Mouse (Mus musculus) left cerebral cortex, postnatal 25 days (tissue): ENCODE measurements at regions not wholly inside any gene's neighbourhood (a gene's known extent, or its start where the extent isn't known, plus 50 kb on each side); places are given as distances from the start of the nearest gene placed in this dataset.

Source experiments
- DNase-seq, 2 experiments: peaks; one replicate each; pipeline ENCODE4 v3.0.0; 2022; ENCODE audit warnings: low spot score in 2 of 2, mixed read lengths in 1 of 2
- intact Hi-C: fragments of 180-260 bp; cut with DNase I; formaldehyde crosslinking; loops from one replicate; pipeline ENCODE4 v1.15.1; 2025

DNA sequence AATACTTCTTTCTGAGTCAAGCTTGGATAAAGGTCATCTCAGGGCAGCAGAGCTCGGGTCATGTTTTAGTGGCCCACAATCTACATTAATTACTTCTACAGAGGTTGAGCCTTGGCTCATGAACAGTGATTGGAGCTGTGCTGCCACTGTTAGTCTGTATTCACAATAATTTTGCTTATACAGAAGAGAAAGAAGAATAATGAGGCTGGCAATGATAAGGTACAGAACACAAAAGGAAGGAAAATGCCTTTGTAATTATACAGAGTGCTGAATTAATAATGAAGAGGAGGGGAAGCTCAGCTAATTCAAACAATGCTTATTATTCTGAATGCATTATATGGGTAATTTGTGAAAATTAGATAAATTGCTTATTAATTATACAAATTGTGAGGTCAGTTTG is 573.9 kb upstream of the Cblb start:
- intact Hi-C loops = no loop called here
- no peak for DNase-seq

DNA sequence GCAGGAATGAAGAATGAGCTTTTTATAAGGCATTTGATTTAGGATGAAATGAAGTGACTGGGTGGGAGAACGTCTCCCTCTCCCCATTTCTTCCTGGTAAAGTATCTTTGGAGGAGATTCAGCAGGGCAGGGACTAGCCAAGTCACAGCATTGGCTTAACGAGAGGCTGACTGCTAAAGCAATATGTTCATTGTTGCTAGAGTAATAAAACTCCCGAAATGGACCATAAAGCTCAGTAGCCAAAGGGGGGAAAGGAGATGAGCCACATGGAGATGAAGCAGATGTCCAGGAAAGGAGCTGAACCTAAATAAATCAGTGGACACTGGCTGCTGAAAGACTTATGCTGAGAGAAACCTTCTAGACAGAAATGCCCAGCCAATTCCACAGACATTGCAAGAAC is 555.3 kb upstream of the Cblb start:
- intact Hi-C loops = no loop called here

DNA sequence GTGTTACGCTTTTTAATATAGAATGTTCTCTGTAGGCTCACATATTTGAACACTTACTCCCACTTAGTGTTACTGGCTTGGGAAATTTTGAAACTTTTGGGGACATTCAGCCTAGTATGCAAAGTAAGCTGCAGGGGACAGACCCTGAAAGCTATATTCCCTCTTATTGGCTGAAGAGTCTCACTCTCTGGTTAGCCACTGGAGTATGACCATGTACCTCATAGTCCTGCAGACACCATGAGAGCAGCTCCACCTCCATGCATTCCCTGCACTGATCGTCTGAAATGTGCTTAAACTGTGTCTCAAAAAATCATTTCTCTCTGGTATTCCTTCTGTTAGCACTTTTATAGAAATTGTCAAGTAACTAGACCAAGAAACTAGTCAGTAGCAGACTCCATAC is 534.9 kb upstream of the Cblb start:
- DNase-seq = peak in 1 of 2 experiments; percentile 14
- intact Hi-C loops = no loop called here

More for the DNA sequence above, 555.3 kb upstream of the Cblb start:
- DNase-seq = no peak

DNA sequence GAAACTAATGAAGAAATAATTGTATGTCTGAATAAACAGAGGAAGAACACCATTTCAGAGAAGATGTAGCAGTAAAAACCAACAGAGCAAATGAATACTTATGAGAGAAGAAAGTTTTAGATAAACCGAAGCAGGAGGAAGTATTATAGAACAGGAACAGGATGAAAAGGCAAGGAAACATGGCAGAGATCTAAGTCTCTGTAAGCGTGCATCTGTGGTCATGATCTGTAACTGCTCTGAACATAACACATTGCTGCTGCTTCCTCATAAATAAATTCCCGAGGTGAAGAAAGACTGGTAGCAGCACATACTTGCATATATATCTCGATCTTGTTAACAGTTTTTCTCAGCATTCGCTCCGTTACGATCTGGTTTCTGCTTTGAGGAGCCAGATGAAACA is 533.2 kb upstream of the Cblb start:
- intact Hi-C loops = no loop called here
- no peak for DNase-seq

DNA sequence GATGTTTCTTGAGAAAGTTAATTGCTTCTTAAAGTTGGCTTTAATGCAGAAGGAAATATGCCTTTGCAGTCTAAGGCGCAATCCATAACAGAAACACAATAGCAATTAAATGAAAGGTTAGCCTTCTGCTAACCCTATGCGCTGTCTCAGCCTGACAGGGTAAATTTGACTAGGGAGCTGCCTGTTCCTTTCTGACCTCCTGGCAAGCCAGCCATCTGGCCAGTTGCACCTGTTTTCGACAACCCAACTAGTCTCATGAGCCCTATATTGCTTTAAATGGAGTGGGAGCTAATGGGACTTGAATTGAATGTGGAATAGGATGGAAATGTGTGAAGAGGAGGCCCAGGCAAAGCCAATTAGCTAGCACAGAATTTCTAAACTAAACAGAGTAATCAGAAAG is 513.9 kb upstream of the Cblb start:
- intact Hi-C loops = no loop called here
- DNase-seq = no peak

DNA sequence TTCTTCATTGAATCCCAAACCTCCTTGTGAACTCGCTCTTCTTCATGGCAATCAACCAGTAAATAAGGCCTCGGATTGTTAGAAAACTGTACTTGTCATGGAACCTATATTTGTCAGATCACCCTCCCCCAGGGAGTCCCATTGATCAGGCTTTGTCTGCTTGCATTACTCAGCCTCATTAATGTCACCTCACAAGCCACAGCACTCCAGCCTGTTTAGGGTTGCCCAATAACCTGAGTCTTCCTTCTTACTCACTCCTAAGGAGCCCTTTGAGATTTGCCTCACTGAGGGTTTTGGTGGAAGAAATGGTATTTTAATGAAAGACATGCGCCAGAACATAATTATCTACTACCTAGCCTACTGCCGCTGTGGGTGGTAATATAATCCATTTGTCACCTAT is 510.3 kb upstream of the Cblb start:
- no peak for DNase-seq
- intact Hi-C loops = no loop called here

DNA sequence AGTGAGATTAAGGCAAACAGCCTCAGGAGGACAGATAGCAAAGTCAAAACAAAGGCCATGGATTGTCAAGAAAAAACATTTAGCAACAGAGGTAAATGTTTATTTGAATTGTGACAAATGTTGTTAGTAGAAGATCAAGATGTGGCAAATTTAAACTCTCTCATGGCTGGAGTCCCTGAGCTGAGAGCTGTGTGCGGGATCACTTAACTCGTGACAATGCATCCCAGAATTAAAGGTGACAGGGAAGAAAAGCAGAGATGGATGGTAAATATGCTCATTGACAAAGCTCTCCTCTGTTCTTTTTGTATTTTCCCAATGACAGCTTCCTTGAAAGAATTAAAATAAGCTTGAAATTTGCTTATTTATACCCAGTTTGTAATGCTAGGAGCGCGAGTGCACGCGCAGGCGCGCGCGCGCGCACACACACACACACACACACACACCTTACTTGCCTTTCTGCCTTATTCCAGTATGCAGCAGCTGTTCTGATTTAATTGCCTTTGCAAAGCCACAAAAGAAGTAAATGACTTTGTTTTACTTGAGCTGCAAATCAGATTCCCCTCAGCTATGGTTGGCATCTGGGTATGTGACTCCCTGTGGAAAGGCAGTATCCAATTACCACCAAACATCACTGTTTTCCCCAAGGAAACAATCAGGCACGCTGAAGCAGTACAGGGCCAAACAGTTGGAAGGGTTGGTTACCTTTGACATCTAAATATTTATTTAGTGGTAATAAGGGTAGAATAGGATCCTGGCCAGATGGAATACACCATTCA is 509.5 kb upstream of the Cblb start:
- intact Hi-C loops = no loop called here
- DNase-seq = no peak

DNA sequence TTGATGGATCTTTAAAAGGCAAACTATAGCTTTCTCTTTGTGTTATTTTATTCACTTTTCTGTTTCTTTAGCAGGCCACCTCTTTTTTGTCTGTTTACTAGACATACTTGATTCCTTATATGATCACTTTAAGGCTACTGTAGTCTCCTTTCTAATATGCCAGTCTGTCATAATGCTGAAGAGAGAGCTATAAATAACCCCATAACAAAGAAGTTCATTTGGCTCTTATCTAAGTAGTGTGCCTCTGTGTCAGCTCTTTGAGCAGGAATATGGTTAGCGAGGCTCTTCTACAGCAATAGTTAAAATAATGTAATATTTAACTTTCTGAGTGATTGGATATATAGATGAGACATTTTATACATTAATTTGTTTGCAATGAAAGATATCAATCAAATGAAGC is 507.0 kb upstream of the Cblb start:
- DNase-seq = no peak
- intact Hi-C loops = no loop called here

DNA sequence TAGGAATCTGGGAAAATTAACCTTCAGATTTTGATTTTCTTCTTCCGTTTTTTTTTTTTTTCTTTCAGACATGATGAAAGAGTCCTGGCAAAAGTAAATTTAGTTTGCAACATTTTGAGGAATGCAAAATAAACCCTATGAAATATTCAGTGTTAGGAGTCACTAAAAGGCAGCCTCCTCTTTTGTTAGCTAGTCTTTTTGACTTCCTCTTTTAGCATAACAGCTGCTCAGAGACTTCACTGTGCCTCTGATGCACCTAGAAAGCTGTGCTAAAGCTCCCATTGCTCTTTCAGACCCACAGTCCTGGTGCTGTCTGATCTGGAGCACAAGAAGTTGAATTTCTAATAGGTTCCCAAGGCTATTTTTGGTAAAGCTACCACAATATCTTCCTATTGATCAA is 498.5 kb upstream of the Cblb start:
- intact Hi-C loops = no loop called here

DNA sequence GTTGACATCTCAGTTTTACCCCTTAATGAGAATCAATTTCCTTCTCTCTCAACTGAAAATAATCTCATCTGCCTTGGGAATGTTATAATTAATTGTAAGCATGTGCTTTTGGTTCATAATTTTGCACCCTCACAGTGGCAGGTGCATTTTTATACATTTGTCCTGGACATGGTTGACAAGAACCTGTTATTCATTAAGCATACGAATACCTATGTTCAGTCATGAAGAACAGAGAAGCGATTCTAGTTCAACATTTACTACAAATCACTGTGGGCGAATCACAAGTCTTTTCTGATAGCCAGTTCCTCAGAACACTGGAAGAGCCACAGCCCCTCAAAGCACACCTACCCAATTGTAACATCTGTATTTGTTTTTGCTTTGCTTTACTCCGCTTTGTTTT is 487.3 kb upstream of the Cblb start:
- no peak for DNase-seq
- intact Hi-C loops = no loop called here

More for the DNA sequence above, 498.5 kb upstream of the Cblb start:
- DNase-seq = peak in 1 of 2 experiments; percentile 68

DNA sequence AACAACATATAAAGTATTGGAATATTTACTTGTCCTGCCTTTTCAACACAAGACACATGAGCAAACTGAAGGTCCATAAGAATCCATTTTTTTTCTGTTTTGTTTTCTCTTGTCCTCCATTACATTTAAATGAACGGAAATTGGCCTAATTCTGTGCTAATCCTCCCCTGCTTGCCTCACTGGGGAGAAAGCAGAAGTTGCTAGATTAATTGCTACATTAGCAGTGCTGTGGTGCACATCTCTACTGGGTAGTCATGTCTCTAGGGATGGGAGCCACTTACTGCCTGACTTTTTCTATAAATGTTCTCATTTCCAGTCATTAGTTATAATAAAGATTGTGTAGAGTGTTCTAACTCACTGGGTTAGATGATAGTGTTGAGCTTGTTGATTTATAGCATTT is 484.0 kb upstream of the Cblb start:
- intact Hi-C loops = no loop called here
- no peak for DNase-seq

DNA sequence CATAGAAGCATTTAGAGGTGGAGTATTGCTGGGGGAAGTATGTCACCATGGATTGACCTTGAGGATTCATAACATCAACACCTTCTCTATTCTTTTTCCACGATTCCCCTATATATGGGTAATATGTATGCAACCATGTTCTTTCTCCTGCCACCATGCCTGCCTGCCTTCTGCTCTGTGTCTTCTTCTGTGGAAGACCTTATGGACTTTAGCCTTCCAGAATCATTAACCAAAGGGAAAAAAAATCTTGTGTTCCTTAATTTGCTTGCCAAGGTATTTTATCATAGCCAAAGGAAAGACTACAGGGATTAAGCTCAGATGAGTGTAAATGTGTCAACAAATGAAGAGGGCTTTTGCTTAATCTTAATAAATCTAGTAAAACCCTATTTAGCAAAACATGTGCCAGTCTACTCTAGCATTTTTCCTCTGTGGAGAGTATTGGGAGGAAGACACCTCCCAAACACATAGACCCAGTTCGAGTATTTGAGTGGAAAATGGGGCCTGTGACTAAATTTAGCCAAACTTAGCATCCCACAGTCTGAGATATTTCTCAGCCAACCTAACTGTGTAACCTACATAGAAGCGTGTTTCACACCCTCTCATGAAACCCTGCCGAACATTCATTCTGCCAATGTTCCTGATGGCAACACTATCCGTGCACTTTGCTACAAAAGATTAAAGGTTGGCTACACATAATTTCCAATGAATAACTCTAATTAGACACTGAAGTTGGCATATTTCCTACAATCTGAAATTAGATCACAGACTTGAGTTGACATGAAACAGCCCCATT is 468.0 kb upstream of the Cblb start:
- DNase-seq = peak in 1 of 2 experiments; percentile 75

DNA sequence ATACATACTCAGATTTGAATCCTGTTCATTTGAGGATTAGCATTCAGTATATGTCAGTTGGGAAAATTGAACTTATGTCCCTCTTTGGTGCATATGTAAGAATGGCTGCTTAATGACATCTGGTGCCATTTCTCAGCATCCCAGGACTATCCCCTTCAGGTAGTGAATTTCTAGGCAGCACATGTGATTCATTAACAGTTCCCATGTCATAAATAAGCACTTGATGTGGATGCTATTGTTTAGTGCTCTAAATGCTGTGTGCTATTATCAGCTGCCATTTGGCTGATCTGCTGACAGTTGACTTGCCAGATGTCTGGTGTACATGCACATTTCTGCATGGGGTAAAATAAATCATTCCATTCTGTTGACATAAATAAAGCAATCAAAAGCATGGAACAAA is 467.0 kb upstream of the Cblb start:
- no peak for DNase-seq
- intact Hi-C loops = no loop called here

More for the DNA sequence above, 468.0 kb upstream of the Cblb start:
- intact Hi-C loops = no loop called here

DNA sequence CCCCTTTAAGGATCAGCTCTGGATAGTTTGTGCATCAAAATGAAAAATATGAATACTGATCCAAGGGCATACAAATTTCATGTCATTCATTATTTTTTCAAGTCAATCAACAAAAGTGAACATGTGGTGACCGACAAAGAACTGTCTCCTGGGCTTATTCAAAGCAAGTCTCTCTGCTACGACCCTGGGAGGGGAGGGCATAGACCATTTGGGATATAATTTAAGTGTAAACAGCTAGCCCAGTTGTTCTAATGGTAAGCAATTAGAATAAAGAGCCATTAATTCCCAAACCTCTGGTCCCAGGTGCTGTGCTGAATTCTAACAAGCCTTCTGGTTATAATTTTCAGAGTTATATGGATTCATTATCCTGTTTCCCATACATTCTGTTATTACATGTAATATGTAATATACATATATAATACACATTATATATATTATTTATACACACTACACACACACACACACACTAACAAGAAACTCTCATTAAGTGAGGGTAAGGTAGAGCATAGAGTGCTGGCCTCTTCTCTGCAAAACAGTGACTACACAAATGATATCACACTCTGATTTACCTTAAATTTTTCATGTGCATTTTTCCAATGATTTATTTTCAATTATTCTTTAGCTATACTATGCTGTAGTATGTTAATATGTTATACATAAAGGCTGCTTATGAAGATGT is 453.0 kb upstream of the Cblb start:
- DNase-seq = no peak
- intact Hi-C loops = no loop called here

DNA sequence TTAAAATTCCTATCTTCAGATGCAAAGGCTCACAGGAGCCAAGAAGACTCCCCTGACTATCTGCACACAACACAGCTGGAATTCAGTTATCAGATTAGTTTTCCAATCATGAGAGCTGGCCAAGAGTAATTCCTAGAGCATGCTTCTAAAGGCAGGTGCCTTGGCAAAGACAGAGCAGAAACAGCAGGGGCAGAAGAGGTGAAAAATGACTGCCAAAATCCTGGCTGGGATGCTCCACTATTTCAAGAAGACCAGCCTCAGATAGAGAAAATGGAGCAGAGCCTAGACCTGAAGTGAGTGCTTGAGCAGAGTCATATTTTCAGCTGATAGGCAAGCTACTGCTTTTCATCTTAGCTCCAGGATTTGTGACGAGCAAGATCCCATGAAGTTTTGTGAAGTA is 450.5 kb upstream of the Cblb start:
- intact Hi-C loops = no loop called here
- DNase-seq = no peak

DNA sequence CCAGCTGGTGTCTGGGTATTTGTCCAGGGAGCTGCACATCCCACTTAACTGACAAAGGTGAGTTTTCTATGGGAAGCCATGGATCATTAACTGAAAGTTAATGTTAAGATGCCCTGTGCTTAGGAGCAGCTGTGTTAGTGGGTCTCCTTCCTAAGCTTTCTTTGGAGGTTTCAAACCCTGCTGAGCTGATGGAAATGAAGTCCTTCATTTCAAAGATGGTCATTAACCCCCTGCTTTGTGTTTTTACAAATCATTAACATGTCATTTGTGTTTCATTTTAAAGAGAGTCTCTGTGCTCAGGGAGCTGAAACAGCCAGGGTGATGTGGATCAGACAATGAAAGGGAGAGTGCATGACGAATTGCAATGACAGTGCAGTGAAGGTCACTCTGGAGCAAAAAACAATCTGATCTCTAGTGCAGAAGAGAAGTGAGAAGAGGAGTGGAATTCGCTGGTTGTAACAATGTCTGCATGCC is 441.1 kb upstream of the Cblb start:
- DNase-seq = no peak
- intact Hi-C loops = no loop called here

DNA sequence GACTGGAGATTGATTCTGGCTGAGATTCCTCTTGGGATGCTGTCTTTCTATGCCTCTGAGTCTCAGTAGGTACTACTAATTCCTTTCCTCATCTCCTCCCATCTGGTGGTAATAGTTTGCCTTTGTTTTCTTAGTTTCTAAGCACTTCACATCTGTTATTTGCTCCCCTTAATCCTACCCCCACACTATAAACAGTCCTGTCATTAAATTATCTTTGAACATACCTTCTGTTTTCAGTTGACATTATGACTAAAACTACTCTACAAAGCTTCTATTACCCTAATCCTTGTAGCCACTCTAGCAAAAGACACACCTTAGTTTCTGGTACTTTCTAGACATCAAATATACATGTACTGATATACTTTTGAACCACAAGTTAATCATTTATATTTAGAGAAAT is 413.4 kb upstream of the Cblb start:
- intact Hi-C loops = no loop called here
- DNase-seq = no peak

DNA sequence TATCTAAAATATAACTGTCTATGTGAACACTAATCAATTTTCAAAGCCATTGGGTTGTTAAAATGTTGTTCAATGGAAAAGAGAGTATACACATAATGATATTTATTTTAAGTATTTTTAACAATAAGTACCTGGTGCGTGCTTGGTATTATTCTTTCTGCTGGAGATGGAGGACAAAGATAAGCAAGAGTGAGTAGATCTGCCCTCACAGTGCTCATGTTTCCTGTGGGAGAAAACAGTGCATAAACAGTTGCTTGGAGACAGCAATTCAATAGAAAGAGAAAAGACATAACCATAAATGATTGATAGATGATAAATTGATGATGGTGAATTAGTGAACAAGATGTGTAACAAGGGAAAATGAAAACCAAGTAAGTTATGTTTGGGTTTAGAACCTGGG is 384.4 kb upstream of the Cblb start:
- DNase-seq = no peak
- intact Hi-C loops = no loop called here

DNA sequence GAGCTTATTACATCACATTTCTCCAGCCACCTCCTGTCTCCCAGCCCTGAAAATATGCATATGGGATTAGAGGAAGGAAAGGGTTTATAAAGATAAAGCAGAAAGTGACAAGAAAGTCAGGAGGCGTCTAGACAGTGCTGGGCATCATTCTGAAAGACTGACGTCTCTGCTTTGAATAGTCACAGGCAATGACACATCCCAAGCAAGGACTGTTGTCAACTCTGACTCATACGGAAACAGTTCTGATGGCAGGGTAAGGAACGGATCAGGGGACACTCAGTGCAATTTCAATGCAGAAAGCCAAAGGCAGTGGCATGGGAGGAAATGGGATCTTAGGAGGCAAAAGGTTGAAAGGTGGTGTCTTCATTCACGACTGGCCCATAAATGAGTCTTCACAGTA is 380.9 kb upstream of the Cblb start:
- intact Hi-C loops = no loop called here
- peak in 1 of 2 experiments; percentile 3 for DNase-seq

DNA sequence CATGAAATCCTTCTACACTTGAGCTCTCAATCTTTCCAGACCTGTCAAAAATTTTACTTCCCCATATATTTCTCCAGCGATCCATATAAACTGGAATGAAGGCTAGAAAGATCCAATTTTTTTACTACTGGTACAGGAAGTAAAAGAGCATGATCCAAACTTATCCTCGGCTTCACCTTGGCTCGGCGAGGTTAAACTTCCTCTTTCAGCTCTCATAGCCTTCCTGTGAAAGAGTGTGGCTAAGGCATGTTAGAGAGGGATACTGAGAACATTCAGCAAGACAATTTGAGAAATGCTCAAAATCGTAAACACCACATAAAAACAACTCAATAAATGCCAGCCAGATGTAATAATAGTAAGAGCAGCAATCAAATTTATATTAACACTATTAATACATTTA is 380.3 kb upstream of the Cblb start:
- intact Hi-C loops = no loop called here

DNA sequence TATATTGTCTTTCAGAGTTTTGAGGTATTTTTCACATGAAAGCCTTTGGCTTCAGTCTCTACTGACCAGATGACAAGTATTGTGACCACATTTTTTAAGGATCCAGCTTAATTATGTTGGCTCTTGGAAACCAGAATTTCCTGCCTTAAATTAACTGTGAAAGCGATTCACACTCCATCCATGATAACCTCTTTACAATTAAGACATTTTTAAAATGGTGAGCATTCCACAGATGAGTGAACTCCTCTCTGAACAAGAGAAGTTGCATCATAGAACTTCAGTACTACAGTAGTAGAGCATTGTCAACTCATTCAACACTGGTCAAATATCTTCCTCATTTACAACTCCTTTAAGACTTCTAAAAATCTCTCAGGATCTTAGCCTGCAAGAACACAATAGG is 369.3 kb upstream of the Cblb start:
- DNase-seq = no peak
- intact Hi-C loops = no loop called here

More for the DNA sequence above, 380.3 kb upstream of the Cblb start:
- no peak for DNase-seq
